Mouse (Mus musculus): ENCODE measurements around the gene Trmt112. TPM values are rescaled to one million over a fixed set of nuclear protein-coding genes. Genes with fewer than 3 reads are reported as not detected.

Trmt112 gene
- total RNA-seq, 1 experiment, result 105 TPM

DNA sequence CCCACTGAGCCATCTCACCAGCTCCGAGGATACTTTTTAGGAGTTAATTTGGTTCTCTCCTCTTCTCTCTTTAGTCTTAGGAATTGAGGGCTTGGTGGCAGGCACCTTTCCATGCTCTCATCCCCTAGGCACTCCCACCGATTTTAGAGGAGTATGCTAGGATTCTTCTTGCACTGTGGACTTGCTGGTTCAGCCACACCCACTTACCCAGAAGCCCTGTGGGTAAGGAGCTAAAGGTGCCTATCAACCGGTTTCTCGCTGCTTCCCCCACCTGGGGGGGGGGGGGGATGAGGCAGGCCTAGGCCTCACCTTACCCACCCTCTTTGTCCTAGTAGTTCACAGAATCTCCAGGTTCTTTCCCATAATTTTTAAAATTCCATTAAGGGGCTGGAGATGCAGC lies 38.2 kb downstream of the Trmt112 start:
- TF ChIP-seq MAFK (IDR thresholded peaks at IDR 0.05; ENCODE audit: insufficient read depth, low read depth, low read length), result no peak
- no peak for TF ChIP-seq CHD2 (IDR thresholded peaks at IDR 0.05; ENCODE audit: low read depth, low read length)
- no peak for TF ChIP-seq ZC3H11A (IDR thresholded peaks at IDR 0.05; ENCODE audit: borderline replicate concordance, low read depth, low read length)
- TF ChIP-seq HCFC1 (IDR thresholded peaks at IDR 0.05; ENCODE audit: borderline replicate concordance, insufficient read depth, low read length), result no peak
- TF ChIP-seq ZNF384 (IDR thresholded peaks at IDR 0.05; ENCODE audit: low read depth, low read length), result no peak
- Histone ChIP-seq H3K27ac (ENCODE audit: insufficient read depth, low read depth, low read length, poor library complexity, severe bottlenecking) (peak overlapping the region; percentile 57; the same call in 1 of the 2 replicates), H3K4me3 (ENCODE audit: insufficient read depth in 1 of 2, low read depth in 1 of 2, low read length in 2 of 2, poor library complexity in 1 of 2, severe bottlenecking in 1 of 2) (no peak overlapping the region), H3K9ac (ENCODE audit: insufficient read depth, low read depth, low read length, poor library complexity, severe bottlenecking) (peak overlapping the region; percentile 48; the same call in 1 of the 2 replicates), H3K36me3 (ENCODE audit: control insufficient read depth, insufficient read depth, low read length, poor library complexity, severe bottlenecking) (no peaks in the 10 kb centered on the region; the same call in 1 of the 2 replicates), H3K9me3 (ENCODE audit: control insufficient read depth, insufficient read depth, low read depth, low read length) (no peaks in the 10 kb centered on the region), H3K4me1 (ENCODE audit: control insufficient read depth in 2 of 2, insufficient read depth in 2 of 2, low read length in 2 of 2, poor library complexity in 1 of 2) (peaks cover 0 to 18% of the 10 kb centered on the region in 2 experiments; a peak in 3 of 4 replicates)
- in situ Hi-C loops (cut with MboI; ENCODE audit: low sequenced_read_pairs in 2 of 2, unreplicated experiment in 2 of 2), result no loop called here
- DNase-seq (ENCODE audit: low read depth, low spot score), result no peak

GRCm38 (mm10) chr19:6948186-6948585 lies 38.7 kb downstream of the Trmt112 start:
- Histone ChIP-seq H3K27ac (ENCODE audit: insufficient read depth, low read depth, low read length, poor library complexity, severe bottlenecking) (peak overlapping the region; percentile 57), H3K9me3 (ENCODE audit: control insufficient read depth, insufficient read depth, low read depth, low read length) (no peaks in the 10 kb centered on the region), H3K9ac (ENCODE audit: insufficient read depth, low read depth, low read length, poor library complexity, severe bottlenecking) (peak overlapping the region; percentile 48; the same call in 1 of the 2 replicates), H3K36me3 (ENCODE audit: control insufficient read depth, insufficient read depth, low read length, poor library complexity, severe bottlenecking) (no peaks in the 10 kb centered on the region; the same call in 1 of the 2 replicates), H3K4me3 (ENCODE audit: insufficient read depth in 1 of 2, low read depth in 1 of 2, low read length in 2 of 2, poor library complexity in 1 of 2, severe bottlenecking in 1 of 2) (no peak overlapping the region), H3K4me1 (ENCODE audit: control insufficient read depth in 2 of 2, insufficient read depth in 2 of 2, low read length in 2 of 2, poor library complexity in 1 of 2) (peaks cover 0 to 20% of the 10 kb centered on the region in 2 experiments; a peak in 3 of 4 replicates)
- no peak for TF ChIP-seq ZC3H11A (IDR thresholded peaks at IDR 0.05; ENCODE audit: borderline replicate concordance, low read depth, low read length)
- no peak for DNase-seq (ENCODE audit: low read depth, low spot score)
- in situ Hi-C loops (cut with MboI; ENCODE audit: low sequenced_read_pairs in 2 of 2, unreplicated experiment in 2 of 2), result no loop called here

DNA sequence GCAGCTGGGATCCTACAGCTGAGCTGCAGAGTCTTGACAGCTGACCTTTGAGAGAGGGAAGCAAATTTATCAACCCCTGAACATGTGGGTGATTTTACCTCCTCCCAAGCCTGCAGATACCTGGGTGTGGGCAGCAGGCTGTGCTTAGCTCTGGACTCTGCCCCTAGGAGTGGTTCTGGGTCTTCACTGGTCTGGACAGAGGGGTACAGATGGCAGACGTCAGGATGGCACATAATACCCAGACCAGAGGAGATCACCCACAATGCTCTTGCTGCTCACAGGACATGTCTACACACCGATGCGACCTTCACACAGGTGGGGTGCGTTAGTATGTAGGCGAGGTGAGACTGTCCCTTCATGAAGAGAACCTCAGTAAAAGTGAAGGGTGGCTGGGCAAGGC lies 40.0 kb downstream of the Trmt112 start:
- Histone ChIP-seq H3K27ac (ENCODE audit: insufficient read depth, low read depth, low read length, poor library complexity, severe bottlenecking) (no peak overlapping the region), H3K4me3 (ENCODE audit: insufficient read depth in 1 of 2, low read depth in 1 of 2, low read length in 2 of 2, poor library complexity in 1 of 2, severe bottlenecking in 1 of 2) (no peak overlapping the region), H3K9ac (ENCODE audit: insufficient read depth, low read depth, low read length, poor library complexity, severe bottlenecking) (0 out of 2 replicates have a peak overlapping the region, but pooled peaks have one; percentile 0), H3K4me1 (ENCODE audit: control insufficient read depth in 2 of 2, insufficient read depth in 2 of 2, low read length in 2 of 2, poor library complexity in 1 of 2) (peaks cover 0 to 20% of the 10 kb centered on the region in 2 experiments; a peak in 3 of 4 replicates), H3K9me3 (ENCODE audit: control insufficient read depth, insufficient read depth, low read depth, low read length) (no peaks in the 10 kb centered on the region), H3K36me3 (ENCODE audit: control insufficient read depth, insufficient read depth, low read length, poor library complexity, severe bottlenecking) (peaks cover 6% of the 10 kb centered on the region)
- TF ChIP-seq CHD2 (IDR thresholded peaks at IDR 0.05; ENCODE audit: low read depth, low read length) (no peak), MAFK (IDR thresholded peaks at IDR 0.05; ENCODE audit: insufficient read depth, low read depth, low read length) (no peak), HCFC1 (IDR thresholded peaks at IDR 0.05; ENCODE audit: borderline replicate concordance, insufficient read depth, low read length) (no peak), ZNF384 (IDR thresholded peaks at IDR 0.05; ENCODE audit: low read depth, low read length) (no peak), ZC3H11A (IDR thresholded peaks at IDR 0.05; ENCODE audit: borderline replicate concordance, low read depth, low read length) (no peak)
- in situ Hi-C loops (cut with MboI; ENCODE audit: low sequenced_read_pairs in 2 of 2, unreplicated experiment in 2 of 2), result no loop called here
- DNase-seq (ENCODE audit: low read depth, low spot score), result no peak

- Histone ChIP-seq H3K4me1 (ENCODE audit: control insufficient read depth in 2 of 2, insufficient read depth in 2 of 2, low read length in 2 of 2, poor library complexity in 1 of 2) (peaks cover 0 to 21% of the 10 kb centered on the region in 2 experiments; a peak in 3 of 4 replicates), H3K9ac (ENCODE audit: insufficient read depth, low read depth, low read length, poor library complexity, severe bottlenecking) (peak overlapping the region; percentile 81; the same call in 1 of the 2 replicates), H3K4me3 (ENCODE audit: insufficient read depth in 1 of 2, low read depth in 1 of 2, low read length in 2 of 2, poor library complexity in 1 of 2, severe bottlenecking in 1 of 2) (peak overlapping the region; percentile 80), H3K27ac (ENCODE audit: insufficient read depth, low read depth, low read length, poor library complexity, severe bottlenecking) (no peak overlapping the region), H3K36me3 (ENCODE audit: control insufficient read depth, insufficient read depth, low read length, poor library complexity, severe bottlenecking) (peaks cover 10% of the 10 kb centered on the region), H3K9me3 (ENCODE audit: control insufficient read depth, insufficient read depth, low read depth, low read length) (no peaks in the 10 kb centered on the region)
- TF ChIP-seq HCFC1 (IDR thresholded peaks at IDR 0.05; ENCODE audit: borderline replicate concordance, insufficient read depth, low read length), result no peak
- TF ChIP-seq ZC3H11A (IDR thresholded peaks at IDR 0.05; ENCODE audit: borderline replicate concordance, low read depth, low read length), result no peak
- TF ChIP-seq ZNF384 (IDR thresholded peaks at IDR 0.05; ENCODE audit: low read depth, low read length), result no peak
- no peak for DNase-seq (ENCODE audit: low read depth, low spot score)
- in situ Hi-C loops (cut with MboI; ENCODE audit: low sequenced_read_pairs in 2 of 2, unreplicated experiment in 2 of 2), result no loop called here
Observed at GRCm38 (mm10) chr19:6949951-6950350, 40.5 kb downstream of the Trmt112 start.

DNA sequence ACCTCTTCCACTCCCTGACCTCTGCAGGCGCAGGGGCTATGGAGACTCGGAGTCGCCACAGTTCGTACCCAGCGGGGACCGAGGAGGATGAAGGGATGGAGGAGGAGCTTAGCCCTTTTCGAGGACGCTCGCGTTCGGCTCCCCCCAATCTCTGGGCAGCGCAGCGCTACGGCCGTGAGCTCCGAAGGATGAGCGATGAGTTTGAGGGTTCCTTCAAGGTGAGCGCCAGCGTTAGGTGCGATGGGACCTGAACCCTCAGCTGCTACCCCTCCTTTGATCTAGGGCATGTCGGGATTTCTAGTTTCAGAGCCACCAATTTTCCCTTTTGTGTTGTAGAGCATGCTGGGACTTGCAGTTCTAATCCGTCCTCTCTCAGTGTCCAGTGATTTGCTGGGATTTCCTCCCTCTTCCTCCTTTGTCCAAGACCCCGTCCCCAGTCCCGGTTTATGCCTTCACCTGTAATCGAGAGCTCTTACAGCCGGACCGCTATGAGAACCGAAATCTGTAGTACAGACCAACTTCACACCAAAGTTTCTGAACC lies 41.2 kb downstream of the Trmt112 start:
- in situ Hi-C loops (cut with MboI; ENCODE audit: low sequenced_read_pairs in 2 of 2, unreplicated experiment in 2 of 2), result no loop called here
- Histone ChIP-seq H3K4me1 (ENCODE audit: control insufficient read depth in 2 of 2, insufficient read depth in 2 of 2, low read length in 2 of 2, poor library complexity in 1 of 2) (peaks cover 0 to 22% of the 10 kb centered on the region in 2 experiments; a peak in 3 of 4 replicates), H3K4me3 (ENCODE audit: insufficient read depth in 1 of 2, low read depth in 1 of 2, low read length in 2 of 2, poor library complexity in 1 of 2, severe bottlenecking in 1 of 2) (peak overlapping the region; percentile 80), H3K27ac (ENCODE audit: insufficient read depth, low read depth, low read length, poor library complexity, severe bottlenecking) (peak overlapping the region; percentile 79; the same call in 1 of the 2 replicates), H3K9ac (ENCODE audit: insufficient read depth, low read depth, low read length, poor library complexity, severe bottlenecking) (peak overlapping the region; percentile 81), H3K36me3 (ENCODE audit: control insufficient read depth, insufficient read depth, low read length, poor library complexity, severe bottlenecking) (peaks cover 18% of the 10 kb centered on the region), H3K9me3 (ENCODE audit: control insufficient read depth, insufficient read depth, low read depth, low read length) (no peaks in the 10 kb centered on the region)
- no peak for DNase-seq (ENCODE audit: low read depth, low spot score)
- no peak for TF ChIP-seq CHD2 (IDR thresholded peaks at IDR 0.05; ENCODE audit: low read depth, low read length)
- no peak for TF ChIP-seq ZC3H11A (IDR thresholded peaks at IDR 0.05; ENCODE audit: borderline replicate concordance, low read depth, low read length)
- TF ChIP-seq HCFC1 (IDR thresholded peaks at IDR 0.05; ENCODE audit: borderline replicate concordance, insufficient read depth, low read length), result peak; percentile 85
